Mouse (Mus musculus) hindbrain, embryonic 11.5 days (tissue): ENCODE measurements around the gene Gm20388. TPM values are rescaled to one million over a fixed set of nuclear protein-coding genes. Genes with fewer than 3 reads are reported as not detected.
A peak's percentile ranks its signal among the peaks of the same experiment; 100 is the strongest.

ENCODE experiments used
- ATAC-seq: fragments of 200-750 bp; cut with Nextera tagmentation; 2 replicates; pipeline ENCODE4 v1.8.0; 2017; ENCODE audit warnings: mild to moderate bottlenecking, moderate TSS enrichment, moderate library complexity; ENCODE audit not compliant: low FRiP score
- DNase-seq: peaks from one replicate; pipeline ENCODE4 v3.0.0-alpha.2; 2015; ENCODE audit warnings: low spot score
- H3K27ac ChIP-seq: fragments of 300-500 bp; sonication (generic); 2 replicates; pipeline ENCODE4 v1.5.1; 2014; ENCODE audit warnings: mild to moderate bottlenecking, low read depth, low read length
- H3K27me3 ChIP-seq: fragments of 300-500 bp; sonication (generic); 2 replicates; pipeline ENCODE4 v1.6.1; 2014; ENCODE audit warnings: mild to moderate bottlenecking, low read length, moderate library complexity, mixed read lengths; ENCODE audit not compliant: control insufficient read depth, insufficient read depth
- H3K36me3 ChIP-seq: fragments of 300-500 bp; sonication (generic); 2 replicates; pipeline ENCODE4 v1.6.1; 2014; ENCODE audit warnings: mild to moderate bottlenecking, low read length, moderate library complexity, mixed read lengths; ENCODE audit not compliant: control insufficient read depth, insufficient read depth
- H3K4me1 ChIP-seq: fragments of 300-500 bp; sonication (generic); replicated peaks from 2 replicates; pipeline ENCODE4 v1.6.1; 2014; ENCODE audit warnings: low read length, mixed read lengths; ENCODE audit not compliant: control insufficient read depth, insufficient read depth
- H3K4me2 ChIP-seq: fragments of 300-500 bp; sonication (generic); replicated peaks from 2 replicates; pipeline ENCODE4 v1.6.1; 2014; ENCODE audit warnings: mild to moderate bottlenecking, low read depth, low read length
- H3K4me3 ChIP-seq: fragments of 300-500 bp; sonication (generic); 2 replicates; pipeline ENCODE4 v1.5.1; 2014; ENCODE audit warnings: low read depth, low read length
- H3K9ac ChIP-seq: fragments of 300-500 bp; sonication (generic); 2 replicates; pipeline ENCODE4 v1.6.1; 2014; ENCODE audit warnings: low read depth, low read length
- H3K9me3 ChIP-seq: fragments of 300-500 bp; sonication (generic); 2 replicates; pipeline ENCODE4 v1.6.1; 2016; ENCODE audit warnings: low read length; ENCODE audit not compliant: control insufficient read depth
- WGBS: fragments of 180-500 bp; shearing (Covaris S2); extraction: QIAGEN DNeasy Blood & Tissue Kit; methylation state at CpG from one replicate; pipeline ENCODE4 v1.1.7; 2014; 5-methylcytosine and 5-hydroxymethylcytosine counted together
- polyA plus RNA-seq: library from polyadenylated mRNA; unstranded; fragments of >200 nt; fragmentation: Nextera tagmentation; extraction: Ambion mirVana; gene quantifications from 2 replicates; pipeline ENCODE4 v1.2.1, GENCODE M21; 2014

Gene Gm20388
- polyA plus RNA-seq, 1 experiment from 2014 or later = 11.8 TPM

DNA sequence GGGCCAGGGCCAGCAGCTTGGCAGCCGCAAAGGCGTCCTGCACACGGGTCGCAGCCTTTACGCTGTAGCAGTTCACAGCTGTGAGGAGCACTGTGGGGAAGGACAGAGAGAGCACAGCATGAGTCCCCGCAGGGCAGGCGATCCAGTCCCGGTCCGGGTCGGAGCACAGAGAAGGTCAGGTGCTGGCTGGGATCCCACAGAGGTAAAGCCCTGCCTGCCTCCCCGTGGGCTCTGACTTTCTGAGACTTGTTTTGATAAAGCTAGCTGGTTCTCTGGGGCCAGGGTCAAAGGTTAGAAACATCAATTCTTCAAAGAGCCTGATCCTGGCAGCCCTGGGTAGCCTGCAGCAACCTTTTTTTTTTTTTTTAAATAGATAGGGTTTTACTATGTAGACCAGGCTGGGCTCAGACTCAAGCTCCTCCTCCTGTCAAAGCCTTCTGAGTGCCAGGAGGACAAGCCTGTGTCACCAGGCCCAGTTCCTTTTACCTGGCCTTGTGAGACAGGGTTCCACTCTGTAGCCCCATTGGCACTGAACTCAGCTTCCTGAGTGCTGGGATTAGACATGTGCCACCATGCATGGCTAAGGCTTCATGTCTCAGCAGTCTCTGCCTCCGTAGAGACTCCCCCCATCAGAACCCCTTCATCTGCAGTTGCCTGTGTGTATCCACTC is 1986.0 kb downstream of the Gm20388 start:
- DNase-seq (no peak), ATAC-seq (no peak)
- no peaks in the 10 kb centered on the region for H3K27me3 ChIP-seq
- 0 out of 2 replicates have a peak overlapping the region, but pooled peaks have one; percentile 11 for H3K9ac ChIP-seq
- no peak overlapping the region for H3K4me2 ChIP-seq
- H3K27ac ChIP-seq = no peak overlapping the region
- H3K9me3 ChIP-seq = no peaks in the 10 kb centered on the region
- peaks cover 27% of the 10 kb centered on the region for H3K4me1 ChIP-seq
- H3K4me3 ChIP-seq = no peak overlapping the region
- no peaks in the 10 kb centered on the region for H3K36me3 ChIP-seq
- 18% methylated on average over 12 of the region's 12 CpGs for WGBS

DNA sequence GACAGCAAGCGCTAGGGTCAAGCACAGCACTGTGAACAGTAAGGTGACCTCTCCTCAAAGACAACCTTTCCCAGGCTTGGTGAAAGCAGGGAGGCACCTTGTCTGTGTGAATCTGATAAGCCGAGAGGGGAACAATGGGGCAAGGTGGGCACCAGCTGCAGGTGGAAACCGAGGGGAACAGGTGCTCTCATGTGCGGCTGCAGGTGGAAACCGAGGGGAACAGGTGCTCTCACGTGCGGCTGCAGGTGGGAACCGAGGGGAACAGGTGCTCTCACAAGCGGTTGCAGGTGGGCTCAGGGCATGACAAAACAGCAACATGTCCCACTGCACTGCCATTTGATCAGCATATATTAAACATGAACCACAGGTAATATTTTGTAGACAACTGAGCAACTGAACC is 1986.6 kb downstream of the Gm20388 start:
- no peaks in the 10 kb centered on the region for H3K36me3 ChIP-seq
- peaks cover 27% of the 10 kb centered on the region for H3K4me1 ChIP-seq
- H3K27me3 ChIP-seq = no peaks in the 10 kb centered on the region
- no peak overlapping the region for H3K27ac ChIP-seq
- 79% methylated on average over 9 of the region's 9 CpGs for WGBS
- H3K9ac ChIP-seq = no peak overlapping the region
- no peak overlapping the region for H3K4me2 ChIP-seq
- no peak for ATAC-seq
- no peaks in the 10 kb centered on the region for H3K9me3 ChIP-seq
- no peak for DNase-seq
- no peak overlapping the region for H3K4me3 ChIP-seq

DNA sequence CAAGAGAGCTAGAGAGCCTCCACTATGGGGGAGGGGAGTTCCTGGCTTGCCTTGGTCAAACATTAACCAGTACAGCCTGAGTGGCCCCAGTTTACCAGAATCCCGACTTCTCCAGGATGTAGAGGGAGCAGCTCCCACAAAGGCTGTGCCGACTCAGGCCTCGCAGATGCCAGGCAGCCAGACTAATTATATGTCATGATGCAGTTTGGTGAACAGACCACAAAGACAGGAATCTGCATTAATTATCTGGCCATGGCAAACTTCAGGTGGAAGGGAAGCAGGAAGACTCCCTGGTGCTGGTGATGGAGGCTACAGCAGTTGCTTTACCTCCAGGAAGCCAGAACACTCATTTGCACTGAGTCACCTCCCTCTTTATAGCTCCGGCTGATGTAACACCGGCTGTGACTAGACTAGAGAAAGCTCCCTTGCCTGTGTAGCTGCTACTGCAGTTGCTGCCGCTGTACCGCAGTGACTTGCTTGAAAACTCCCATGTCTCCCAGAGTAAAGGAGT is 1987.3 kb downstream of the Gm20388 start:
- DNase-seq = peak; percentile 40
- Histone ChIP-seq H3K9me3 (no peaks in the 10 kb centered on the region), H3K4me1 (peaks cover 27% of the 10 kb centered on the region), H3K4me3 (no peak overlapping the region), H3K4me2 (peak overlapping the region; percentile 7), H3K9ac (peak overlapping the region; percentile 32; the same call in 1 of the 2 replicates), H3K27me3 (no peaks in the 10 kb centered on the region), H3K27ac (peak overlapping the region; percentile 72), H3K36me3 (no peaks in the 10 kb centered on the region)
- ATAC-seq = no peak
- 22% methylated on average over 7 of the region's 7 CpGs for WGBS

DNA sequence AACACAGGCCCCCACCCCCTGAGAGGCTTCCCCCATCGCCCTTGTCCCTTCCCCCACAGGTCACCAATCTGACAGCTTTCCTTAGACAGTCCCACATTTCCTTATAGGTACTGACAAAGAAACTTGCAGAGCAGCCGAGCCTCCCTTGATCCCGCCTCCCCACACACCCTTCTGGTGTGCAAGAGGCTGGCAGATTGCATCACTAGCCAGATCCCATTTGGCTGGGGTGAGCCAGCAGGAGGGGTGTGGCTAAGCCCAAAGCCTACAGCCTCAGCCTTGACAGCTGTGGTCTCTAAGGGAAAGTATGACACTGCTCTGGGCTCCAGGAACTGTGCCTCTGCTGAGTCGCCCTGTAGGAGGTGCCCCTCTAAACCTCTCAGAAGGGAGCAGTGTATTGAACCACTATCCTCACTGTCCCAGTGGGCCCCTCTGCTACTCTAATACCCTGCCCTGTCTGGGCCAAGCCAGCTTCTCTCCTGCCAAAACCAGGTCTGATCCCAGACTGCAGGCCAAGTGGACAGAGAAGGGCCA is 1987.8 kb downstream of the Gm20388 start:
- peak; percentile 74 for DNase-seq
- Histone ChIP-seq H3K27me3 (no peaks in the 10 kb centered on the region), H3K4me3 (no peak overlapping the region), H3K27ac (peak overlapping the region; percentile 72), H3K4me1 (peaks cover 27% of the 10 kb centered on the region), H3K4me2 (peak overlapping the region; percentile 7), H3K36me3 (no peaks in the 10 kb centered on the region), H3K9me3 (no peaks in the 10 kb centered on the region), H3K9ac (peak overlapping the region; percentile 32; the same call in 1 of the 2 replicates)
- ATAC-seq = peak; percentile 82
- 10% methylated on average over 4 of the region's 4 CpGs for WGBS

DNA sequence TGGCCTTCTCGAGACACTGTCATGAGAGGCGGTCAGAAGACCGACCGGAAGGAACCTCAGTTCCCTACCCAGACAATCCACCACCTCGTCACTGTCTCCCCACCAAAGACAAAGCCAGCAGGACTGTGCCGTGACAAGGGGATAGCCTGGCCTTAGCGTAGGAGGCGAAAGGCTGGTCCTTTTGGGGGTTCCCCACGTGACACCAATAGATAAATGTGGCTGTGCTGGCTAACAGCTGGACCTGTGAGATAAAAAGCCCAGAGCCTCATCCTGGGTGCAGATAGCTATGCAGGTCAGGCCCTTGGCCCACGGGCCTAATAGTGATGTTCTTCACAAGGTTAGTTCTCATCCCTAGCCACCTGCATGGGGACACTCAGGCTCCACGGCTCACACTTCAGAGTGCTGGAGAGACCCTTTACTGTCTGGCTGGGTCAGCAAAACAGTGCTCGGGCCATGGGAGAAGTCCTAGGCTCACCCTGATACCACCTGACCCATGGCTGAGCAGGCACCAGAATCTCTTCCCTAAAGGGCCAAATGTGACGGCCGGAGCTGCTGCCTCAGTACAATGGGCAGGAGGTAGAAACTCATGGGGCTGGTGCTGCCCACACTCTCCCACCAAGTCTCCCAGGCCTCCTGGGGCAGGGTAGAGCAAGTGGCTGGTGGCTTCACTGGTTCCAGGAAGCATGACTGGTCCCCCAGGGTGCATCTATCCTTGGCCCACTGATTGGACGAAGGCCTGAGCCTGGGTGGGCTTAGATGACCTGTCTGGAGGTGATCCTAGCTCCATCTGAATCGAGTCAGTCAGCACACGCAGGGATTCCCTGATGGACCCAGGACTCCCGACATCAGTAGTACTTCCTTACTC is 1988.8 kb downstream of the Gm20388 start:
- Histone ChIP-seq H3K9me3 (no peaks in the 10 kb centered on the region), H3K4me2 (no peak overlapping the region), H3K36me3 (no peaks in the 10 kb centered on the region), H3K4me3 (no peak overlapping the region), H3K27ac (peak overlapping the region; percentile 72), H3K9ac (no peak overlapping the region), H3K4me1 (peaks cover 27% of the 10 kb centered on the region), H3K27me3 (no peaks in the 10 kb centered on the region)
- ATAC-seq = no peak
- DNase-seq = no peak
- WGBS = 72% methylated on average over 18 of the region's 18 CpGs

DNA sequence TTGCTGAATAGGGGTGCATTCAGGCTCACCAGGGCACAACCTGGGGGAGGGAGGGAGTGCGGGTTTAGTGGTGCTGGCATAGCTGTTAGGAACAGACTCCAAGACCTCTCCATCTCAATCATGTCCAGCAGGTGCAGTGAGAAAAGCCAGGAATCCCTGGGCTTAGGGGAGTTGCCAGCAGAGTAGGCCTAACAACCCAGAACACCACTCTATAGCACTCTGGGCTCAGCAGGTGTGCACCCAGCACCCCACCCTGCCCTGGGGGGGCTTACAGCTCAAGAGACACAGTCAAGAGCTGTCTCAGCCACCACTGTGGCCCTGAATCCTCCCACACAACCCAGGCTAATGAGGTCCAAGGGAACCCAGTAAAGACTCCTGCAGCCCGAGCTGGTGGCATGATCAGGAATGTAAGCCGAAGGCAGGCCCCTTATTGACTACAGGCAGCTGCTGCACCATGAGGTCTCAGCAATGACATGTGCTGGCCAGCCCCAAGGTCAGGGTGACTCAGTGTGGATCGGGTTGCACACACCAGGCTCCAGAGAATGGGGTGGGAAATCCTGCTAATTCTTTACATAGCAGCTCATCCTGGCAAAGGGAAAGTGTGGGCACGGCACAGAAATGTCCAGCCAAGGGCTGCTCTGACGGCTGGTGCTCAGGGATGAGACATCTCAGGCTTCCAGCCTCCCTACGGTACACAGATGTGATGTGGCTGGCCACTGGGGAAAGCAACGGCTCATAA is 1991.0 kb downstream of the Gm20388 start:
- H3K4me3 ChIP-seq = no peak overlapping the region
- H3K9me3 ChIP-seq = no peaks in the 10 kb centered on the region
- no peak overlapping the region for H3K9ac ChIP-seq
- H3K4me1 ChIP-seq = peaks cover 29% of the 10 kb centered on the region
- H3K27me3 ChIP-seq = no peaks in the 10 kb centered on the region
- ATAC-seq (no peak), DNase-seq (no peak)
- no peak overlapping the region for H3K27ac ChIP-seq
- no peak overlapping the region for H3K4me2 ChIP-seq
- H3K36me3 ChIP-seq = no peaks in the 10 kb centered on the region
- WGBS = 61% methylated on average over 8 of the region's 8 CpGs

DNA sequence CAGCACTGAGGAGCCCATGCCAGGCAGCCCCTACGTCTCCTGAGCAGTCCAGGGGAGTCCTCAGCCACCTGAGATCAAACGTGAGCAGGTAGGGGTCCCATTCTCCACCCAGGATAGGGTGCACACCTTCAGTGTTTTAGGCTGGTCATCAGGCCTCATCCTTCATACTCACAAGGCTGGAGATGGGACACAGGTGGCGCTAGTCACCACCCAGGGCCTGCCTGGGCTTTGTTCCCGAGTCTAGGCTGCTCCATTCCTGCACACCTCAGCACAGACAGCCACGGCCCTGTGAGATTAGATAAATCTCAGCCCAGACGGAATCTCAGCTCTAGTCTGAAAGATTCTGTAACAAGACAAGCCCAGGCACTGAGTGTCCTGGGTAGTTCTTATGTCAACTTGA is 1993.3 kb downstream of the Gm20388 start:
- DNase-seq (no peak), ATAC-seq (no peak)
- Histone ChIP-seq H3K9me3 (no peaks in the 10 kb centered on the region), H3K27me3 (no peaks in the 10 kb centered on the region; the same call in 1 of the 2 replicates), H3K9ac (no peak overlapping the region), H3K27ac (no peak overlapping the region), H3K4me2 (no peak overlapping the region), H3K4me1 (peaks cover 11% of the 10 kb centered on the region; the same call in 1 of the 2 replicates), H3K4me3 (no peak overlapping the region), H3K36me3 (no peaks in the 10 kb centered on the region)
- WGBS = 78% methylated on average over 6 of the region's 6 CpGs

DNA sequence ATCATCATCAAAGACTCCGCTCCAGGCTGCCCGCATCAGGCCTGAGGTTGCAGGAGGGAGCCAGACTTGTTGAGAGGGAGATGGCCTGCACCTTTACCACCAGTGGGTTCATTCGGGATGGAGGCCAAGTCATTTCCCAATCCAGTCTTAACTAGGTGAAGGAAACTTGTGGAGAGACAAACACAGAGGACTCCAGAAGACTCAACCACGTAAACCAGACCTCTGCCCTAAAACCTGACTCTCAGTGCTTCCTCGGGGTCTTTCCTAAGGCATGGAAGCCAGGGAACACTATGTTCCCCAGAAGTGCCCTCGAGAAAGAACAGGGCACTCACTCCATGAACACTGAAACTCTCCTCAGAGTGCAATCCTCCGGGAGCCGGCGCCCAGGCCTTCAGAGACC is 1994.4 kb downstream of the Gm20388 start:
- Histone ChIP-seq H3K36me3 (no peaks in the 10 kb centered on the region), H3K4me3 (no peak overlapping the region), H3K27ac (no peak overlapping the region), H3K9ac (no peak overlapping the region), H3K9me3 (no peaks in the 10 kb centered on the region), H3K27me3 (peaks cover 2% of the 10 kb centered on the region; the same call in 1 of the 2 replicates), H3K4me1 (peaks cover 6% of the 10 kb centered on the region; the same call in 1 of the 2 replicates), H3K4me2 (no peak overlapping the region)
- DNase-seq (no peak), ATAC-seq (no peak)
- 92% methylated on average over 9 of the region's 9 CpGs for whole genome bisulfite sequencing
